Mouse (Mus musculus): ENCODE measurements around the gene Bhlhe41. TPM values are rescaled to one million over a fixed set of nuclear protein-coding genes. Genes with fewer than 3 reads are reported as not detected.

The Bhlhe41 gene
- total RNA-seq, 2 experiments from 2014 or later = 21.1 to 40.6 TPM

- DNase-seq = no peak
Measured at GRCm38 (mm10) chr6:145870991-145871390, 5.6 kb upstream of the Bhlhe41 start.

- DNase-seq = no peak
Measured at GRCm38 (mm10) chr6:145867111-145867510, 1.8 kb upstream of the Bhlhe41 start.

- peak; percentile 94 for DNase-seq
Measured at GRCm38 (mm10) chr6:145865886-145866851, 811 bp upstream of the Bhlhe41 start.

GRCm38 (mm10) chr6:145864171-145864570, 1.2 kb downstream of the Bhlhe41 start:
- DNase-seq = no peak

- DNase-seq = peak; percentile 79
Measured at GRCm38 (mm10) chr6:145863065-145863971, 2.0 kb downstream of the Bhlhe41 start.

- DNase-seq = no peak
Measured at GRCm38 (mm10) chr6:145862739-145863064, 2.7 kb downstream of the Bhlhe41 start.

- no peak for DNase-seq
Measured at GRCm38 (mm10) chr6:145862321-145862720, 3.0 kb downstream of the Bhlhe41 start.

GRCm38 (mm10) chr6:145861462-145862227, 3.7 kb downstream of the Bhlhe41 start:
- DNase-seq = no peak

- no peak for DNase-seq
Measured at GRCm38 (mm10) chr6:145860350-145860749, 5.0 kb downstream of the Bhlhe41 start.

GRCm38 (mm10) chr6:145858414-145858813, 6.9 kb downstream of the Bhlhe41 start:
- no peak for DNase-seq

- DNase-seq = no peak
Measured at GRCm38 (mm10) chr6:145857428-145857827, 7.9 kb downstream of the Bhlhe41 start.

GRCm38 (mm10) chr6:145855720-145856551, 9.4 kb downstream of the Bhlhe41 start:
- DNase-seq = peak; percentile 96

GRCm38 (mm10) chr6:145854756-145855155, 10.6 kb downstream of the Bhlhe41 start:
- DNase-seq = peak; percentile 69

- no peak for DNase-seq
Measured at GRCm38 (mm10) chr6:145853356-145854079, 11.8 kb downstream of the Bhlhe41 start.

GRCm38 (mm10) chr6:145852708-145853107, 12.7 kb downstream of the Bhlhe41 start:
- DNase-seq = no peak

- peak; percentile 59 for DNase-seq
Measured at GRCm38 (mm10) chr6:145851956-145852355, 13.4 kb downstream of the Bhlhe41 start.

- DNase-seq = peak; percentile 84
Measured at GRCm38 (mm10) chr6:145850789-145851188, 14.6 kb downstream of the Bhlhe41 start.

- DNase-seq = no peak
Measured at GRCm38 (mm10) chr6:145847661-145848060, 17.7 kb downstream of the Bhlhe41 start.

GRCm38 (mm10) chr6:145846948-145847347, 18.4 kb downstream of the Bhlhe41 start:
- DNase-seq = no peak

GRCm38 (mm10) chr6:145846076-145846475, 19.3 kb downstream of the Bhlhe41 start:
- no peak for DNase-seq
